Mouse (Mus musculus): ENCODE data around the gene Olfr1181.
"Not testable (repeated sequence)": the region's sequence is repeated elsewhere in the genome, so short reads cannot be mapped to it uniquely, and the experiment has no call there.

Gene Olfr1181

GRCm38 (mm10) chr2:88426071-88426470 lies at the start of gene Olfr1181:
TSS of gene Olfr1181 (minus strand) at chr2:88426171.
- DNase-seq (ENCODE audit: extremely low spot score, low read depth, low spot score): no peak

DNA sequence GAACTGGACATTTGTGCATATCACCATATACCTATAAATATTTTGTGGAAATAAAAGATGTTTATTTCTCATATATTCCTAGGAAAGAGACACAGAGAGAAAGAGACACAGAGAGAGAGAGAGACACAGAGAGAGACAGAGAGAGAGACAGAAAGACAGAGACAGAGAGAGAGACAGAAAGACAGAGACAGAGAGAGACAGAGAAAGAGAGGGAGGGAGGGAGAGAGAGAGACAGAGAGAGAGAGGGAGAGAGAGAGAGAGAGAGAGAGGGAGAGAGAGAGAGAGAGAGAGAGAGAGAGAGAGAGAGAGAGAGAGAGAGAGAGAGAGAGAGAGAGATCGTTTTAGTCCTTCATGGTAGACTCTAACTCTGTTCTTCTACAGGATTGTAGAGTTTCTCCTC lies 28.6 kb upstream of the Olfr1181 start, which contains the start of gene Olfr1183:
Gene Olfr1183, plus strand, starts transcription at position 301 of the 400 bp plus-strand sequence.
- not testable (repeated sequence) for DNase-seq (ENCODE audit: extremely low spot score, low read depth, low spot score)

DNA sequence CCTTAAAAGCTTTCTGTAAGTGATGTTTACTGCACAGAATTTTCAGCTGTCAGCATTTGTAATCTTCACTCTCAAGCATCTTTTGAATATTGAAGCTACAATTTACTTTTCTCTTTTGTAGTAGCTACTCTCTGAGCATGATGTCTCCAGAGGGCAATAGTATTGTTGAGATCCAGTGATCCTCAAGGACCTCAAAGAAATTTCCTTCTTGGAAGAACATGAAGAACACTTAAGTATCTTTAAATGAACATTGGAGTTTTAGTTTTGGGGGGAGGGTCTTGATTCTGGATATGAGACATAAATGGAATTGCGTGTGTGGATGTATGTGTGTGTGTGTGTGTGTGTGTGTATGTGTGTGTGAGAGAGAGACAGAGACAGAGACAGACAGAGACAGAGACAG lies 23.1 kb upstream of the Olfr1181 start, which contains the start of gene Gm13757:
Gene Gm13757, minus strand, starts transcription at position 101 of the 400 bp plus-strand sequence.
- no peak for DNase-seq (ENCODE audit: extremely low spot score, low read depth, low spot score)

DNA sequence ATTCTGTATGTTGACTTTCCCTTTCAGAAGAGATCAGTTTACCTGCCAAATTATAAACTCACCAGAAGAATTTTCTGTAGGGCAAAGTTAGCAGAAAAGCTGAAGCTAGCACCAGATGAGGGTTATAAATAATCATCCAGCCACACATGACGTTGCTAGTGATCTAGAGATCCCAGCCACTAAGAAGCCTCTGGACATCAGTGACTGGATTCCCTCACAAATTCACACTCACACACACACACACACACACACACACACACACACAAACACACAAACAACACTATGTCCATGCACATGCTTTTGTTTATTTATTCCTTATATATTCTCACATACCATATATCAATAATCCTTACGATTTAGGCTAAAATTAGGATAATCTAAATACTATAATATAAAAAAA lies 6.9 kb downstream of the Olfr1181 start, which contains the start of gene Olfr1180:
Gene Olfr1180, minus strand, starts transcription at position 101 of the 400 bp plus-strand sequence.
- DNase-seq (ENCODE audit: extremely low spot score, low read depth, low spot score): no peak

DNA sequence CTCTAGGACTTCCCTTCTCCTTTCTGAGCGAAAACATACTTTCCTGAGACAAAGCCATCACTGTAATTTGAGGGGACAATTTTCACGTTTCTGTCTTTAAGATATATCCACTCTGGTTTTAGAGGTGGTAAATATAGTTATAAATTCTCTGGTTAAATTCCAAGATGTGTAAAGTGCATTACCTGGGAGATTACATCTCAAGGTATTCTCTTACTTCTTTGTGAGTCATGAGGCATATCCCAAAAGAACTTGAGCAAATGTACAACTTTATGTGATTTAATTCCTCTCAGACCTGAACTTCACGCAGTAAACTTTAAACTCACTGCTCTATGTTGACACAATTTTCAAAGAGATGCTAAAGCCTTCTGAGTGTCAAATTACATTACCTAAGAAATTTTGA lies 19.6 kb downstream of the Olfr1181 start, which contains the start of gene Olfr1179:
Gene Olfr1179, minus strand, starts transcription at position 101 of the 400 bp plus-strand sequence.
- no peak for DNase-seq (ENCODE audit: extremely low spot score, low read depth, low spot score)

- no peak for DNase-seq (ENCODE audit: extremely low spot score, low read depth, low spot score)
Observed at GRCm38 (mm10) chr2:88386762-88387161, 39.2 kb downstream of the Olfr1181 start, which contains the start of gene Olfr1178. TSS of gene Olfr1178 (plus strand) at chr2:88387062.

Data from hindlimb bud, embryonic 11.5 days (tissue).